Mouse (Mus musculus): ENCODE measurements at regions not wholly inside any gene's neighbourhood (a gene's known extent, or its start where the extent isn't known, plus 50 kb on each side); places are given as distances from the start of the nearest gene placed in this dataset.

DNA sequence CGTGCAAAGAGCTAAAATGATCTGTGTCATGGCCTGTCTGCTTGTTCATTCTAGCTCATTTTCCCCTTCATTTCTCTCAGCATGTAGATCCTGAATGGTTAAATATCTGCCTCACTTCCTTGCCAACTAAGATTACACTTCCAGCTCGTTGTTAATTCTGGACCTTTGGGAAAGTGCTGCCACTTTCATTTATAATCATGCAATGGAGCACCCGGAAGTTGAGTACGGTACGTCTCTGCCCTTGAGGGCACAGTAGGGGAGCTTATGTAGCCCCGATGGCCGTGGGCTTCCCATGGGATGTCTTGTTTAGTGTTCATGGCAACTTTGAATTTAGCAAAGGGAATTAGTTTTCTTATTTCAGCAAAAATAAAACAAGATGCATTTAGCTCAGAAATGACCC lies 334.4 kb downstream of the Kcnrg start:
- H3K36me3 ChIP-seq (ENCODE audit: control insufficient read depth, insufficient read depth, low read length): no peaks in the 10 kb centered on the region
- DNase-seq (ENCODE audit: low spot score) (no peak), ATAC-seq (ENCODE audit: insufficient number of reproducible peaks, low FRiP score, low TSS enrichment, low read depth) (no peak)
- no peak overlapping the region for H3K9ac ChIP-seq (ENCODE audit: low read length)
- no peaks in the 10 kb centered on the region for H3K27me3 ChIP-seq (ENCODE audit: control insufficient read depth, insufficient read depth, low read length)
- H3K4me3 ChIP-seq (ENCODE audit: low read depth, low read length): no peak overlapping the region
- H3K4me1 ChIP-seq (ENCODE audit: control insufficient read depth, insufficient read depth, low read length): no peaks in the 10 kb centered on the region
- H3K4me2 ChIP-seq (ENCODE audit: low read depth, severe bottlenecking): no peak overlapping the region
- WGBS: 83% methylated on average over 7 of the region's 7 CpGs
- no peak overlapping the region for H3K27ac ChIP-seq (replicated peaks; ENCODE audit: low read depth, low read length)
- no peaks in the 10 kb centered on the region for H3K9me3 ChIP-seq (ENCODE audit: control insufficient read depth, low read length)

DNA sequence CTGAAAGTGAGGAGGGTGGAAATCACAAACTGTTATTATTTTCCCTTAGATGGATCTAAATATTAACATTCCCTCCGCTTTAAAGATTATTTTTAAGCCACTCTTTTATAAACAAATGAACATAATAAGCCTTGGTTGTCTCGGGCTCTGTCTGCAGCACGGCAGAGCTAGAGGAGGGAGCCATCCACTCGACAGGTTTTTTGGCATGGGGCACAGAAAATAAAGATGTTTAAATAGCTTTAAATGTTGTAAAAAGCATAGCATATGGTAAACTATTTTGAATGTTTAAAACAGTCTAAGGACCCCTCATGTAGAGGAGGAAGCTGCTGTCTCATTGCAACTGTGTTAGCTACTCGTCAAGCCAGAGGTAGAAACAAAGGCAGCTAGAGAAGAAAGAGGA lies 338.4 kb downstream of the Kcnrg start:
- H3K9ac ChIP-seq (ENCODE audit: low read length): no peak overlapping the region
- H3K36me3 ChIP-seq (ENCODE audit: control insufficient read depth, insufficient read depth, low read length): no peaks in the 10 kb centered on the region
- no peak for DNase-seq (ENCODE audit: low spot score)
- WGBS: 71% methylated on average over 5 of the region's 5 CpGs
- no peak overlapping the region for H3K4me3 ChIP-seq (ENCODE audit: low read depth, low read length)
- no peak overlapping the region for H3K27ac ChIP-seq (replicated peaks; ENCODE audit: low read depth, low read length)
- H3K9me3 ChIP-seq (ENCODE audit: control insufficient read depth, low read length): no peaks in the 10 kb centered on the region
- no peak overlapping the region for H3K4me2 ChIP-seq (ENCODE audit: low read depth, severe bottlenecking)
- no peaks in the 10 kb centered on the region for H3K27me3 ChIP-seq (ENCODE audit: control insufficient read depth, insufficient read depth, low read length)
- no peak for ATAC-seq (ENCODE audit: insufficient number of reproducible peaks, low FRiP score, low TSS enrichment, low read depth)
- peaks cover 13% of the 10 kb centered on the region for H3K4me1 ChIP-seq (ENCODE audit: control insufficient read depth, insufficient read depth, low read length)

DNA sequence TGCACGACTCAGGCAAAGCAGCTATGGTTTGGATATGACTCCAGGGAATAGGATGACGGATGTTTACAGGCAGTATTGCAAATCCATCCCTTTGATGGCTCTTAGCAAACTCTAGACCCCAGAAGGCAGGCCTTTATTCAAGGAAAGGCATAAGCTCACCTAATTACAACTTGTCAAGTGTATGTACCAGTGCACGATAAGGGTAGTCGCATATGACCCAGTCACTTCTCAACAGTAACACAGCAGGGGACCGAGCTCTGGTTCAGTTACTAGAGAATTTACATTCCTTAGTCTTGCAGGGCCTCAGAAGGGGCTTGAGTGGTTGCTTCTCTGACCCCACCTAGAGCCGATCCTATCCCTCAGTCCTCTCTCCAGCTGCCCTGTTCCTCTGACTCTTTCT lies 342.2 kb downstream of the Kcnrg start:
- H3K9me3 ChIP-seq (ENCODE audit: control insufficient read depth, low read length): no peaks in the 10 kb centered on the region
- H3K4me2 ChIP-seq (ENCODE audit: low read depth, severe bottlenecking): no peak overlapping the region
- no peak overlapping the region for H3K9ac ChIP-seq (ENCODE audit: low read length)
- no peak overlapping the region for H3K27ac ChIP-seq (replicated peaks; ENCODE audit: low read depth, low read length)
- whole genome bisulfite sequencing: 16% methylated on average over 6 of the region's 6 CpGs
- no peaks in the 10 kb centered on the region for H3K36me3 ChIP-seq (ENCODE audit: control insufficient read depth, insufficient read depth, low read length)
- H3K4me3 ChIP-seq (ENCODE audit: low read depth, low read length): no peak overlapping the region
- ATAC-seq (ENCODE audit: insufficient number of reproducible peaks, low FRiP score, low TSS enrichment, low read depth) (no peak; the same call in none of the 2 replicates), DNase-seq (ENCODE audit: low spot score) (peak; percentile 63)
- H3K27me3 ChIP-seq (ENCODE audit: control insufficient read depth, insufficient read depth, low read length): no peaks in the 10 kb centered on the region
- H3K4me1 ChIP-seq (ENCODE audit: control insufficient read depth, insufficient read depth, low read length): peaks cover 14% of the 10 kb centered on the region

DNA sequence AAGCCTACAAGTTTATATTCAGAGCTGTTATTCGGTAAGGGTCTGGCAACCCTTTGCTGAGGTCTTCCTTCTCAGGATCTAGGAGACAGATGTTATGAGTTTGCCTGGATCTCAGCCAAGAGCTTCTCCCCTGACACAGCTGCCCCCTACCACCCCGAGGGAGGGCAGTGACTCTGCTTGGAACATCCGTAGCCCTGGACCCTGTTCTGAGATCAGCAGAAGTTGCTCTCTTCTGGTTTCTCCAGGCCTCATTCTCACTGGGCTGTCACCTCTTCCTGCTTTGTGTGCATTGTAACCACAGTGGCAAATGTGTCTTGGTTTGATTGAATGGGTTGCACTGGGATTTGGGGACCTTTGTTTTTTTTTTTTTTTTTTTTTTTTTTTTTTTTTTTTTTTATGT lies 342.4 kb upstream of the Rnaseh2b start:
- no peak for ATAC-seq (ENCODE audit: insufficient number of reproducible peaks, low FRiP score, low TSS enrichment, low read depth)
- no peaks in the 10 kb centered on the region for H3K9me3 ChIP-seq (ENCODE audit: control insufficient read depth, low read length)
- no peak overlapping the region for H3K9ac ChIP-seq (ENCODE audit: low read length)
- peaks cover 14% of the 10 kb centered on the region for H3K4me1 ChIP-seq (ENCODE audit: control insufficient read depth, insufficient read depth, low read length)
- no peaks in the 10 kb centered on the region for H3K36me3 ChIP-seq (ENCODE audit: control insufficient read depth, insufficient read depth, low read length)
- no peak overlapping the region for H3K27ac ChIP-seq (replicated peaks; ENCODE audit: low read depth, low read length)
- H3K4me3 ChIP-seq (ENCODE audit: low read depth, low read length): no peak overlapping the region
- no peak overlapping the region for H3K4me2 ChIP-seq (ENCODE audit: low read depth, severe bottlenecking)
- 50% methylated on average over 3 of the region's 3 CpGs for WGBS
- no peak for DNase-seq (ENCODE audit: low spot score)
- H3K27me3 ChIP-seq (ENCODE audit: control insufficient read depth, insufficient read depth, low read length): no peaks in the 10 kb centered on the region

DNA sequence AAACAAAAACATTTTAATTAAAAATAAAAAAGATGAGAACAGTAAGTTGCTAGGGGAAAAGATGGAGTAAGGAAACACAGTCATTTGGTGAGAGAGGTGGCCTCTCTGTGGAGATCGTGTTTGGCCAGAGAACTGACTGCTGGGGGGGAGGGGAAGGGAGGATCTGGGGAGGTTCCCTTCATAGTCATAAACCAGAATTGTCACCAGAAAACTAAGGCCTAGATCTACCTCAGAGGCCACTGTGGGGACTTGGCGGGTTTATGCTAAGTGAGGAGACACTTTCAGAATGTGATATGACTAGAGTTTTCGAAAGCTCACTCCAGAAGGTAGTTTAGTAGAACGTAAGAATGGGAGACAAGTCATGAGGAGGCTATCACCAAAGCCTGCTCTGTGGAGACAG lies 339.4 kb upstream of the Rnaseh2b start:
- WGBS: 87% methylated on average over 4 of the region's 4 CpGs
- Histone ChIP-seq H3K4me3 (ENCODE audit: low read depth, low read length) (no peak overlapping the region), H3K9ac (ENCODE audit: low read length) (no peak overlapping the region), H3K4me1 (ENCODE audit: control insufficient read depth, insufficient read depth, low read length) (peaks cover 14% of the 10 kb centered on the region), H3K27me3 (ENCODE audit: control insufficient read depth, insufficient read depth, low read length) (no peaks in the 10 kb centered on the region), H3K27ac (replicated peaks; ENCODE audit: low read depth, low read length) (no peak overlapping the region), H3K36me3 (ENCODE audit: control insufficient read depth, insufficient read depth, low read length) (no peaks in the 10 kb centered on the region), H3K4me2 (ENCODE audit: low read depth, severe bottlenecking) (no peak overlapping the region), H3K9me3 (ENCODE audit: control insufficient read depth, low read length) (no peaks in the 10 kb centered on the region)
- DNase-seq (ENCODE audit: low spot score) (no peak), ATAC-seq (ENCODE audit: insufficient number of reproducible peaks, low FRiP score, low TSS enrichment, low read depth) (no peak)

DNA sequence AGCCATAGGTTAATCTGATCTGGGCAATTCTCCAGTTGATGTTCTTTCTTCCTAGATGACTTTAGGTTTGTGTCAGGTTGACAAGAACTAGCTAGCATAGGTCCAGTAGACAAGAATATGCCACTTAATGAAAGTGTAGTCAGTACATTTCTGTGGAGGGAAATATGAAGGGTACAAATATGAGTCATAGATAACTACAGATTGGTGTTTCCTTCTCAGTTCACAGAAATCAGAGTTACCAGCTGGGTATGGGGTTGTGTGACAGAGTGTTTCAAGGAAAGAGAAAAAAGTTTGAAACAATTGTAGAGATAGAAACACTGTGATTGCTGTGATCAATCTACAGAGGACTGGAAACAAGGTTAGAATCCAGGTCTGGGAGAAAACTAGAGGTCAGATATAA lies 337.0 kb upstream of the Rnaseh2b start:
- Histone ChIP-seq H3K4me1 (ENCODE audit: control insufficient read depth, insufficient read depth, low read length) (peaks cover 6% of the 10 kb centered on the region; the same call in 1 of the 2 replicates), H3K4me3 (ENCODE audit: low read depth, low read length) (no peak overlapping the region), H3K9me3 (ENCODE audit: control insufficient read depth, low read length) (no peaks in the 10 kb centered on the region), H3K27ac (replicated peaks; ENCODE audit: low read depth, low read length) (no peak overlapping the region), H3K36me3 (ENCODE audit: control insufficient read depth, insufficient read depth, low read length) (no peaks in the 10 kb centered on the region), H3K9ac (ENCODE audit: low read length) (no peak overlapping the region), H3K27me3 (ENCODE audit: control insufficient read depth, insufficient read depth, low read length) (no peaks in the 10 kb centered on the region), H3K4me2 (ENCODE audit: low read depth, severe bottlenecking) (no peak overlapping the region)
- ATAC-seq (ENCODE audit: insufficient number of reproducible peaks, low FRiP score, low TSS enrichment, low read depth) (no peak), DNase-seq (ENCODE audit: low spot score) (no peak)

DNA sequence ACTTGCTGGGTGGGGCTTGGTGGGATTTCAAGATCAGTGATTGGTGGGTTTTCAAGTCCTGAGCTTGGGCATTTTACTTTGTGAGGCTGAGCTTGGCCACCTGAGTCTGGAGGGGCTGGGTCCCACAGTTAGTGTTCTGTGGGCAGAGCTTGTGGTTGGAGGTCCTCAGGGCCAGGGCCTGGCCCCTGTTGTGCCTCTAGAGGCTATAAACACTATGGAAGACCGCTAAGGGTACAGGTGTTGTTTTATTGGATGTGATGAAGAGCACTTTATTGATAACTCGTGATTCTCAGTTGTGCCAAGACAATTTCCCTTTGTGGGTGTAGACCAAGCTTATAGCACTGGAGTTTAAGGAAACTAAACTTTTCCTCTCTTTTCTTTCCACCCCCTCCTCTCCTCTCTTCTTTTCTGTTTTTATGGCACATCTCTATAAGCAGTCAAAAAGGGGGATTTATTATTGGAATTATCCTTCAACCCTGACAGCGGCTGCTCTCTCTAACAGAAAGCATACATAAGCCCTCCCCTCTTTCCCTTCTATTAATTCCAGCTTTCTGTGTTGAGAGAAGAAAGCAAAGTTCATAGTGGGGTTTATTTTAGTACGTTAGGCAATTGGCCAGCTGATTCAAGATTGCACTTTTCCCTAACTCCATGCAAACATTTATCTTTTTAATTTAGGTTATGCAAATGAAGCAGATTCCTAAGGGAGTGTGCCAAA lies 332.0 kb upstream of the Rnaseh2b start:
- H3K9me3 ChIP-seq (ENCODE audit: control insufficient read depth, low read length): no peaks in the 10 kb centered on the region
- H3K36me3 ChIP-seq (ENCODE audit: control insufficient read depth, insufficient read depth, low read length): no peaks in the 10 kb centered on the region
- H3K27ac ChIP-seq (replicated peaks; ENCODE audit: low read depth, low read length): no peak overlapping the region
- no peak for DNase-seq (ENCODE audit: low spot score)
- H3K27me3 ChIP-seq (ENCODE audit: control insufficient read depth, insufficient read depth, low read length): no peaks in the 10 kb centered on the region
- H3K4me1 ChIP-seq (ENCODE audit: control insufficient read depth, insufficient read depth, low read length): 0 out of 2 replicates have a peak, but pooled peaks cover 2% of the 10 kb centered on the region
- ATAC-seq (ENCODE audit: insufficient number of reproducible peaks, low FRiP score, low TSS enrichment, low read depth): no peak
- no peak overlapping the region for H3K9ac ChIP-seq (ENCODE audit: low read length)
- 69% methylated on average over 4 of the region's 4 CpGs for WGBS
- H3K4me2 ChIP-seq (ENCODE audit: low read depth, severe bottlenecking): no peak overlapping the region
- H3K4me3 ChIP-seq (ENCODE audit: low read depth, low read length): no peak overlapping the region

DNA sequence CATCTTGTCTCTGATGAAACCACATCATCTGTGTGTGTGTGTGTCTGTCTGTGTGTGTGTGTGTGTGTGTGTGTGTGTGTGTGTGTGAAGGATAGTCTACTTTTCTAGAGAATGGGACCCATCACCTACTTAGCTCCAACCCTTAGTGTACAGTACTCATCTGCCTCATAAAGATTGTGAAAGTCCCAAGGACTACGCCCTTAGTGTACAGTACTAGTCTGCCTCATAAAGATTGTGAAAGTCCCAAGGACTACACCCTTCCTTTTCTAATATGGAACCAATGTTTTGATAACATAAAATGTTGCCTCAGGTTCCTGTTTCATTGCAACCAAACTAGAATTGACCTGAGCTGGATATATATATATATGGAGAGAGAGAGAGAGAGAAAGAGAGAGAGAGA lies 323.9 kb upstream of the Rnaseh2b start:
- peaks cover 3% of the 10 kb centered on the region; the same call in 1 of the 2 replicates for H3K4me1 ChIP-seq (ENCODE audit: control insufficient read depth, insufficient read depth, low read length)
- ATAC-seq (ENCODE audit: insufficient number of reproducible peaks, low FRiP score, low TSS enrichment, low read depth) (no peak), DNase-seq (ENCODE audit: low spot score) (no peak)
- H3K4me3 ChIP-seq (ENCODE audit: low read depth, low read length): no peak overlapping the region
- H3K27me3 ChIP-seq (ENCODE audit: control insufficient read depth, insufficient read depth, low read length): no peaks in the 10 kb centered on the region
- no peak overlapping the region for H3K4me2 ChIP-seq (ENCODE audit: low read depth, severe bottlenecking)
- 84% methylated on average over 1 of the region's 1 CpGs for WGBS
- no peak overlapping the region for H3K27ac ChIP-seq (replicated peaks; ENCODE audit: low read depth, low read length)
- H3K36me3 ChIP-seq (ENCODE audit: control insufficient read depth, insufficient read depth, low read length): no peaks in the 10 kb centered on the region
- no peaks in the 10 kb centered on the region for H3K9me3 ChIP-seq (ENCODE audit: control insufficient read depth, low read length)
- no peak overlapping the region for H3K9ac ChIP-seq (ENCODE audit: low read length)

DNA sequence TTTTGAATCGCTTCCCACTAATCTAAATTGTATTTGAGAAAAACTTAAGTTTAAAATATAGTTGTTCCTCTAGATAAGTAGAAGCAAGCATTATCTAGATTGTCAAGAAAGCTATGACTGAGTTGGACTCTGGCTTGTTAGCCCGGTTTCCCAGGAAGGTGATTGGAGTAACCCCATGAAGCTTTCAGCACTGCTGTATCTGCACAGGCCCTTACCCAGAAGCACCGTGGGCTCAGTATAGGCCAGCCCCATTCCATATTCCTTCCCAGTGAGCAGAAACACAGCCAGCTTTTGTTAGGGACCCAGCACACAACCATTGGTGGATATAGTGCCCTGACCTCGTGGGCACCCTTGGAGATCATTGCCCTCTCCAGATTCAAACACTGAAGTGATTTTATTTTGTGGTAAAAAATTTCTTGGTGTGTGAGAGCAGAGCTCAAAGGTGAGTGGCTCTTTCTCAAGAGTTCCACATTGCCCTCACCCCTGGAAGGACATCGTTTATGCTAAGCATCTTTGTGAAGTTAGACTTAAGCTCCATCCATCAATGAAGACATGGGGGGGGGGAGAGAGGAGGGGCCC lies 323.3 kb upstream of the Rnaseh2b start:
- Histone ChIP-seq H3K27me3 (ENCODE audit: control insufficient read depth, insufficient read depth, low read length) (no peaks in the 10 kb centered on the region), H3K4me2 (ENCODE audit: low read depth, severe bottlenecking) (no peak overlapping the region), H3K27ac (replicated peaks; ENCODE audit: low read depth, low read length) (no peak overlapping the region), H3K9ac (ENCODE audit: low read length) (no peak overlapping the region), H3K9me3 (ENCODE audit: control insufficient read depth, low read length) (no peaks in the 10 kb centered on the region), H3K36me3 (ENCODE audit: control insufficient read depth, insufficient read depth, low read length) (no peaks in the 10 kb centered on the region), H3K4me3 (ENCODE audit: low read depth, low read length) (no peak overlapping the region), H3K4me1 (ENCODE audit: control insufficient read depth, insufficient read depth, low read length) (peaks cover 3% of the 10 kb centered on the region; the same call in 1 of the 2 replicates)
- 77% methylated on average over 5 of the region's 5 CpGs for WGBS
- no peak for ATAC-seq (ENCODE audit: insufficient number of reproducible peaks, low FRiP score, low TSS enrichment, low read depth)
- DNase-seq (ENCODE audit: low spot score): no peak

Measured in limb, embryonic 11.5 days (tissue).